Mouse (Mus musculus): Measurements from ENCODE around the gene Gm7544.
"Not testable (repeated sequence)": the region's sequence is repeated elsewhere in the genome, so short reads cannot be mapped to it uniquely, and the experiment has no call there.

The Gm7544 gene

DNA sequence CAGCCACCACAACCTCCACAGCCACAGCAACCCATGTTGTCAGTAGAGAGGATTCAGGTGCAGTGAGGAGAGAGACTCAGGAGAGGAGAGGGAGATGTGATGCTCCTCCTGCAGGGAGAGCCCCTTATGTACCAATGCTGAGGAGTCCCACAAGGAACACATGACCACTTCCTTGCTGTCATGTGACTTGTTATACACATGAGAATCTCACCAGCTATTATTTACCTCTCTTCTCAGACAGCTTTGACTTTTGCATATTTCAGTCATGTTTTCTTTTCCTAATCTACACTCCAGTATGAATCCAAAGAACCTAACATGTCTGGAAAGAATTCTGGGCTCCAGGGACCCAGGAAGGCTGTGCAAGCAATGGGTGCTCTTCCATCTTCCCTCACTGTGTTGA, at the start of gene Gm7544:
Gm7544 (minus strand) TSS at position 101 of the 400 bp plus-strand sequence.
- not testable (repeated sequence) for DNase-seq (ENCODE audit: low spot score in 2 of 2)

GRCm38 (mm10) chr1:83000306-83000705, 44.5 kb upstream of the Gm7544 start, which contains the start of gene Gm47959:
Gm47959 (plus strand) TSS chr1:83000548.
- not testable (repeated sequence) for DNase-seq (ENCODE audit: low spot score in 2 of 2)

DNA sequence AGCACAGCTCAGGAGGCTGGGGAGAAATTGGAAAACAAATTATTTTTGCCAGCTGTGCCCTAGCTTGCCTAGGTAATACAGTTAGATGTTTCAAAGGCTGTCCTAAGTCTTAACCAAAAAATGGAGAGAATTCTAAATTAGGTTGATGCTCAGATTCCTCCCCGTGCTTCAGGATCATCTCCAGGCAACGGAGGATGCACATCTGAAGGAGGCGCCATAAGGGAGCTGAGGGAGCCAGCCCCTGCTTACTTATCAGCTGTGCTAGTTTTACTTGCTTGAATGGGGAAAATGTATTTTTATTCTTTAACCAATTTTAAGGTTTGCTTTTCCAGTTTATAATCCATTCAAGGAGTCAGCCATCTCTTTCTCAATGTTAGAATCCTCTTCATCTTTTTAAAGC, 38.1 kb upstream of the Gm7544 start:
- DNase-seq (ENCODE audit: low spot score in 2 of 2) = no peak

- no peak for DNase-seq (ENCODE audit: low spot score in 2 of 2)
Measured at GRCm38 (mm10) chr1:82992093-82992492, 36.3 kb upstream of the Gm7544 start.

GRCm38 (mm10) chr1:82991596-82991995, 35.8 kb upstream of the Gm7544 start:
- DNase-seq (ENCODE audit: low spot score in 2 of 2) = no peak

GRCm38 (mm10) chr1:82991062-82991461, 35.2 kb upstream of the Gm7544 start:
- no peak for DNase-seq (ENCODE audit: low spot score in 2 of 2)

- no peak for DNase-seq (ENCODE audit: low spot score in 2 of 2)
Measured at GRCm38 (mm10) chr1:82987530-82988198, 31.9 kb upstream of the Gm7544 start.

DNA sequence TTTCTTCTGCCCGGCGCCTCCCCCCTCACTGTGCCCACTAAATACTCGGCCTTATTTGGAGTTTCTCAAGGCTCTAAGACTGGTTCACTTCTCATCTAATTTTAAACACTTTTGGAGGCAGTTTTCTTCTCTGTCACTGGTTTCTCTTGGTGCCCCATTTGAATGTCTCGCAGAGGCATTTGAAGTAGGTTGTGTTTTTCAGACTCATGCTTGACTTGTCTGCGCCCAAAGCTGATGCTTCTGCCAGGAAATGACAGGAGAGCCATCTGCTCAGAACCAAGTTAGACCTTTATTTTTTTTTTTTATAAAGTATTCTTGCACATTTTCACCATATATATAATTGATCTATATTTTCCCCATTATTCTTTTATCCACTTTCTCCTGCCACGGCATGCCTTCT, 30.9 kb upstream of the Gm7544 start:
- no peak for DNase-seq (ENCODE audit: low spot score in 2 of 2)

- no peak for DNase-seq (ENCODE audit: low spot score in 2 of 2)
Measured at GRCm38 (mm10) chr1:82977840-82978239, 22.0 kb upstream of the Gm7544 start.

DNA sequence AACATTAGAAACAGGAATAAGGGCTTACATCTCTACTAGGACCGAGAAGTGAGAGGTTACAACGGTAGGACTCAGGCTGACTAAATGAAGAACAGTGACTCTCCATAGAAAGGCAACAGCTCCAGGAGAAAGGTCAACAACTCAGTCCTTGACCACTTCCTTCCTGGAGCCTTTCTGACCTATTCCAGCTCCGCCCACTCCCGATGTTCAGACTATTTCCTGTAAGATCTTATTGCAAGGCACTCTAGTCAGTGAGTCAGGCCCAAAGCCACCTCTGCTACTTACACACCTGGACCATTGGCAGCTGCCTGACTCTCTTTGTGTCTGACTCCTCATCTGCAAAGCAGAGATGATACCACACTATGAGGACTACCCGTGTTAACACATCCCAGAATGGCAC, 19.9 kb upstream of the Gm7544 start:
- no peak for DNase-seq (ENCODE audit: low spot score in 2 of 2)

- DNase-seq (ENCODE audit: low spot score in 2 of 2) = no peak
Measured at GRCm38 (mm10) chr1:82974342-82974741, 18.5 kb upstream of the Gm7544 start.

DNA sequence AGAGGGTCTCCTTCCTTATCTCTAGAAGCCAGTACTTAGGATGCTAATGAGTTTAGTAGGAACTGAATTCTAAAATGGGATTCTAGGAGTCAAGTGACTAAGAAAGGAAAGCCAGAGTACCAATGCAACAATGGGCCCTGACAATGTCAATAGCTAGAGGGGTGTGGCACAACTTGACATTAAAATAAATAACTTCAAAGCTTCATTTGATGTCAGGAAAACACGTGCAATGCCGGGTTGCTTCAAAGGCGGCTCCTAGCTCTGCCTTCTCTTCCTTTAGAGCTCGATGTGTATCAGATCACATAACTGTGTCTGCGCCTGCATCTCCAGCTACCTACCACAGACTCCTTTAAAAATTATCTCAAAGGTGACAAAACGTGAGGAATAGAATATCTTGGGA, 18.1 kb upstream of the Gm7544 start:
- DNase-seq (ENCODE audit: low spot score in 2 of 2) = peak in 1 of 2 experiments; percentile 25

DNA sequence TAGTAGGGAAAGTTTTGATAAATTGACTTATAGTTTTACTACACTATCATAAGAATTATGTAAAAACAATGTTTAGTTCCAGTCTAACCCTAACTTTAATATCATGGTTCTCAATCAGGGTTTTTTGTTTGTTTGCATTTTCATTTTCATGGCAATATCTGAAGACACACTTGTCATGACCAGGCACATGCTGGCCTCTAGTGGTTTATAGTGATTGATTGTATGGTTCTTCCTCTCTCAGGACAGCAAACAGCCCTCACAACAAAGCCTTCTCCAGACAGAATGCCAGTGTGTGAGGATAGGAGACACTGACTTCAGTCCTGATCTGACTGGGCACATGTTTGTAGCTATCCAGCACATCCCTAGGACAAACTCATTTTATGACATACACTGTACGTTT, 17.4 kb upstream of the Gm7544 start:
- DNase-seq (ENCODE audit: low spot score in 2 of 2) = no peak

DNA sequence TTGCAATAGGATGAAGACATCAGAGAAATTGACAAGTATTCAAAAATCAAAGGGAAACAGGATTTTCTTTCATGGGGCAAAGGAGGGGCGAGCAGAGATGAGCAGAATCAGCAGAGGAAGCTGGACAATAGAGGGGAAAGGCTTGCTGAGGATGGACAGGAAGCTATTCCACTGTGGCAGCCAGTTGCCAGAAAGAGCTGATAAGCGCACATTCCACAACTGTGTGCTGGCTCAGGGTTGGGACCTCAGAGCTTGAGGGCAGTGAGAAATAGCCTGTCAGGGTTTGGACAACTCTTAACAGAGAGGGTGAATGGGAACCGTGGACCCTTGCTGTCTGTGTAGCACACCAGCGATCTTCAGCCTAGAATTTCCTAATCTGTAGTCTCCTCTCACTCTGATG, 16.2 kb upstream of the Gm7544 start:
- no peak for DNase-seq (ENCODE audit: low spot score in 2 of 2)

DNA sequence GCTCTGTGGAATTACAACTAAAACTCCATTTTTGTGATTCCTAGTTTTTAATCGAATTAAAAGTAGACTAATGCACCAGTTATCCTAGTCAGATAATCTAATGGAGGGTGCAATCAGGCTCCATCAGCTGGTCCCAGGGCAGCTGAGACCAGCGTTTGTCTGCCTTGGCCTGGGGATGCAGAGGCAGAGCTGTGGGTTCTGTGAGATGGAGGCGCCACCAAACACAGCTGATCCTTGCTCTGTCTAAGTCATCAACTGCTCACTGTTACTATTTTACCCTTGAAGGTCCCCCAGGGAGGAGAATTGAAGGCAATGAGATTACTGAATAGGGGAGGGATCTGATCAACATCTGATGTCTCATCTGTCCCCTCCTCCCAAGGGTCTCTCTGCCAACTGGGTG, 10.6 kb upstream of the Gm7544 start:
- DNase-seq (ENCODE audit: low spot score in 2 of 2) = no peak

GRCm38 (mm10) chr1:82959870-82960385, 4.1 kb upstream of the Gm7544 start, which contains the start of gene Gm47955:
Gm47955 (plus strand) TSS chr1:82960286.
- no peak for DNase-seq (ENCODE audit: low spot score in 2 of 2)

GRCm38 (mm10) chr1:82948601-82949000, 7.2 kb downstream of the Gm7544 start:
- DNase-seq (ENCODE audit: low spot score in 2 of 2) = no peak

DNA sequence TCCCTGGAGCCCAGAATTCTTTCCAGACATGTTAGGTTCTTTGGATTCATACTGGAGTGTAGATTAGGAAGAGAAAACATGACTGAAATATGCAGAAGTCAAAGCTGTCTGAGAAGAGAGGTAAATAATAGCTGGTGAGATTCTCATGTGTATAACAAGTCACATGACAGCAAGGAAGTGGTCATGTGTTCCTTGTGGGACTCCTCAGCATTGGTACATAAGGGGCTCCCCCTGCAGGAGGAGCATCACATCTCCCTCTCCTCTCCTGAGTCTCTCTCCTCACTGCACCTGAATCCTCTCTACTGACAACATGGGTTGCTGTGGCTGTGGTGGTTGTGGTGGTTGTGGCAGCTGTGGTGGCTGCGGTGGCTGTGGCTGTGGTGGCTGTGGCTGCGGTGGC, 9.8 kb downstream of the Gm7544 start:
- not testable (repeated sequence) for DNase-seq (ENCODE audit: low spot score in 2 of 2)

- DNase-seq (ENCODE audit: low spot score in 2 of 2) = not testable (repeated sequence)
Measured at GRCm38 (mm10) chr1:82943295-82943694, 12.5 kb downstream of the Gm7544 start, which contains the start of gene A030003K21Rik. A030003K21Rik (minus strand) TSS chr1:82943388.

GRCm38 (mm10) chr1:82942505-82942904, 13.3 kb downstream of the Gm7544 start:
- peak in 1 of 2 experiments; percentile 1 for DNase-seq (ENCODE audit: low spot score in 2 of 2)

DNA sequence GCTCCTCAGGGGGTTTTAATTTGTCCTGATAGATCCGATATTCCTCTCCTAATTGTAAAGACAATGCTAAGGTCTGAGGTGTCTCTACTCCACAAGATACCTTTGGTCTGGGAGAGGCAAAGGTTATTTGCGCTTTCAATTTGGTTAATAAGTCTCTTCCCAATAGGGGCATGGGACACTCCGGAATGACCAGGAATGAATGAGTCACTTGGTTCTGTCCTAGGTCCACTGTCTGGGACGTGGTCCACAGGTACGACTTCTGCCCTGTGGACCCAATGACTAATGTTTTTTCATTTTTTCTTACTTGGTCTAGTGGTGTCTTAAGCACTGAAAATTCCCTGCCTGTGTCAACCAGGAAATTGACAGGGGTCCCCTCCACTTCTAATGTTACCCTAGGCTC, 17.1 kb downstream of the Gm7544 start:
- no peak for DNase-seq (ENCODE audit: low spot score in 2 of 2)

DNA sequence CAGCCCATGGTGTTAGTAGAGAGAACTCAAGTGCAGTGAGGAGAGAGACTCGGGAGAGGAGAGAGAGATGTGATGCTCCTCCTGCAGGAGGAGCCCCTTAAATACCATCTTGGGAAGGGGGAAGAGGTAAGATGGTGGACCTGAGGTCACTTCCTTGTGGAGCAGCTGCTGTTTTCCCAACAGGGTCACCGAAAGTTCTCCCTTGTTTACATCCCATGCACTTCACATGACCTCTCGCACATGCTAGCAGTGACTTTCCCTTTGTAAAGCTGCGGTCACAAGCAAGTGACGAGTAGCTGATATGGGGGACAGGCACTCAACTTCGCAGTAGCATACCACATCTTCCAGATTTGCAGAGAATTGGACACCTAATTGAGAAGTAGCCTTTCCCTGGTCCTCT, 24.5 kb downstream of the Gm7544 start, which contains the start of gene Gm6217:
Gm6217 (minus strand) TSS at position 74 of the 400 bp plus-strand sequence.
- DNase-seq (ENCODE audit: low spot score in 2 of 2) = not testable (repeated sequence)

- not testable (repeated sequence) for DNase-seq (ENCODE audit: low spot score in 2 of 2)
Measured at GRCm38 (mm10) chr1:82930558-82930957, 25.3 kb downstream of the Gm7544 start.

Measured in spleen, postnatal 4 days (tissue).